Mouse (Mus musculus) liver, embryonic 15.5 days (tissue): ENCODE measurements at regions not wholly inside any gene's neighbourhood (a gene's known extent, or its start where the extent isn't known, plus 50 kb on each side); places are given as distances from the start of the nearest gene placed in this dataset.

ENCODE experiments used
- ATAC-seq: fragments of 200-750 bp; cut with Nextera tagmentation; 2 replicates; pipeline ENCODE4 v1.8.0; 2017; ENCODE audit warnings: moderate number of reproducible peaks, mild to moderate bottlenecking, moderate library complexity; ENCODE audit not compliant: insufficient read depth
- H3K27ac ChIP-seq: fragments of 300-500 bp; sonication (generic); replicated peaks from 2 replicates; pipeline ENCODE4 v1.5.1; 2015; ENCODE audit warnings: mild to moderate bottlenecking, inconsistent platforms
- H3K27me3 ChIP-seq: fragments of 300-500 bp; sonication (generic); 2 replicates; pipeline ENCODE4 v1.6.1; 2015; ENCODE audit warnings: mild to moderate bottlenecking, inconsistent platforms
- H3K36me3 ChIP-seq: fragments of 300-500 bp; sonication (generic); replicated peaks from 2 replicates; pipeline ENCODE4 v1.6.1; 2015; ENCODE audit warnings: moderate library complexity, mild to moderate bottlenecking, inconsistent platforms
- H3K4me1 ChIP-seq: fragments of 300-500 bp; sonication (generic); replicated peaks from 2 replicates; pipeline ENCODE4 v1.6.1; 2015; ENCODE audit warnings: inconsistent platforms
- H3K4me2 ChIP-seq: fragments of 300-500 bp; sonication (generic); 2 replicates; pipeline ENCODE4 v1.6.1; 2015; ENCODE audit warnings: moderate library complexity, mild to moderate bottlenecking, inconsistent platforms
- H3K4me3 ChIP-seq: fragments of 300-500 bp; sonication (generic); replicated peaks from 2 replicates; pipeline ENCODE4 v1.5.1; 2015; ENCODE audit warnings: mild to moderate bottlenecking, inconsistent platforms
- H3K9ac ChIP-seq: fragments of 300-500 bp; sonication (generic); 2 replicates; pipeline ENCODE4 v1.6.1; 2015; ENCODE audit warnings: moderate library complexity, mild to moderate bottlenecking, inconsistent platforms
- H3K9me3 ChIP-seq: fragments of 300-500 bp; sonication (generic); replicated peaks from 2 replicates; pipeline ENCODE4 v1.6.1; 2016; ENCODE audit warnings: inconsistent platforms
- WGBS: fragments of 180-500 bp; shearing (Covaris S2); methylation state at CpG from one replicate; pipeline ENCODE4 v1.1.7; 2015; ENCODE audit warnings: mixed read lengths; ENCODE audit not compliant: insufficient replicate concordance; 5-methylcytosine and 5-hydroxymethylcytosine counted together

DNA sequence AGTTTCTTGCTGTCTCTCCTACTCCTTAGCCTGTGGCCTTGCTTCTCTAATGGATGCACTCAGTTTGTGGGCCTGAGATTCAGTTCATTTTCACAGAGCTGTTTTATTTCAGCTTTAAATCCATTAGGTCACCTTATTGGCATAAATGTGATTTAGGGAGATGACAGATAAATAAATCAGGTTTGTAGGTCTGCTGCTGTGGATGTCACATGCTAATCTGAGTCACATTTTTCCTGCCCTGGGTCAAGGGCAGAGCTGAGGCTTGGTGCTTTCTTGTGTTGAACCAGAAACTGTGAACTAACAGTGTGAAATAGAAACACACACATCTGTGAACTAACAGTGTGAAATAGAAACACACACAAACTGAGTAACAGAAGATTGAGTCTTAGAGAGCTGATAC is 266.9 kb downstream of the Kcnrg start:
- no peaks in the 10 kb centered on the region for H3K9me3 ChIP-seq
- no peaks in the 10 kb centered on the region for H3K4me1 ChIP-seq
- ATAC-seq = no peak
- H3K9ac ChIP-seq = no peak overlapping the region
- no peaks in the 10 kb centered on the region for H3K27me3 ChIP-seq
- H3K36me3 ChIP-seq = no peaks in the 10 kb centered on the region
- H3K27ac ChIP-seq = no peak overlapping the region
- no peak overlapping the region for H3K4me2 ChIP-seq
- no peak overlapping the region for H3K4me3 ChIP-seq

DNA sequence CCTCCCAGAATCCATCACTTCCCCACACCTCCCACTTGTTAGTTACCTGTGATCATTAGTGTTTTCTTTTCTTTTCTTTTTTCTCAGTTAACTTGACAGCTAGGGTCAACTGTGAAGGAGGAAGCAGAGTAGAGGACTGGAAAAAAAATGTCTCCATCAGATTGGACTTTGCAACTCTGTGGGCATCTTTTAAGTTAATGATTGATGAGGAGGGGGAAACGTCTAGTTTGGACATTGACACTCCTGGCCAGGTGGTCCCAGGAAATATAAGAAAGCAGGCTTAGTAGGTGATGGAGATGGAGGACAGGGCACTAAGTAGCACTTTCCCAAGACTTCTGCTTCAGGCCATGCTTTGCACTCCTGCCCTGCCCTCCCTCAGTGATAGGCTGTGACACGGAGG is 272.2 kb downstream of the Kcnrg start:
- Histone ChIP-seq H3K4me1 (no peaks in the 10 kb centered on the region), H3K9me3 (no peaks in the 10 kb centered on the region), H3K4me2 (no peak overlapping the region), H3K27me3 (no peaks in the 10 kb centered on the region), H3K4me3 (no peak overlapping the region), H3K36me3 (no peaks in the 10 kb centered on the region), H3K9ac (no peak overlapping the region), H3K27ac (no peak overlapping the region)
- ATAC-seq = no peak
- 41% methylated on average over 2 of the region's 2 CpGs for WGBS

DNA sequence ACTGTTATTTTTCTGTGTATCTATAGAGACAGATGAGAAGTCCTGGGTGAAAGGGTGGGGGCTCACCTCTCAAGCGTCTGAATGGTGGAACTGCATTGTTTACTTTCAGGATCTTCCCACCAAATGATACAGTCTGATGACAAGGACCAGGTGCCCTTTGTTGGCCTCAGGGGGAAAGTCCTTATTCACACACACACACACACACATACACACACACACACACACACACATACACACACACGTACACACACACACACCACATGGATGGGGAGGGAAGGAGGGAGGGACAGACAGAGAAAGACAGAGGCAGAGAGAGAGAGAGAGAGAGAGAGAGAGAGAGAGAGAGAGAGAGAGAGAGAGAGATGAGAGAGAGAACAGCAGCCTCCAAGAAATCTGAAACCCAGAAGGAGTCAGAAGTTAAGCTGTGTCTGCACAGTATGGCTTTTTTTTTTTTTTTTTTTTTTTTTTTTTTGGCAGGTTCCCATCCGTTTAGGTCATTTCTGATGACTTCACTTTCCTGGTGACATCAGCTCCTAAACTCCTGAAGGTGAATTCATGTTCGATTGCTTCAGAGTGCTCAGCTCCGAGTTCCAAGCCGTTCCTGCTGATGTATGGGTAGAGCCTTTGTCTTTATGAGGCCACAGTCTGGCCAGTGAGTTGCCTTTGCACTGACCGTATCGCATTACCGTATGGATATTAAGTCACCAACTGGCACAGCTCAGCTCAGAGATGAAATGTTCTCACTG is 273.4 kb downstream of the Kcnrg start:
- Histone ChIP-seq H3K4me2 (no peak overlapping the region), H3K27ac (no peak overlapping the region), H3K4me1 (no peaks in the 10 kb centered on the region), H3K9ac (no peak overlapping the region), H3K4me3 (no peak overlapping the region), H3K36me3 (no peaks in the 10 kb centered on the region), H3K27me3 (no peaks in the 10 kb centered on the region), H3K9me3 (no peaks in the 10 kb centered on the region)
- ATAC-seq = no peak
- WGBS = 58% methylated on average over 9 of the region's 9 CpGs

DNA sequence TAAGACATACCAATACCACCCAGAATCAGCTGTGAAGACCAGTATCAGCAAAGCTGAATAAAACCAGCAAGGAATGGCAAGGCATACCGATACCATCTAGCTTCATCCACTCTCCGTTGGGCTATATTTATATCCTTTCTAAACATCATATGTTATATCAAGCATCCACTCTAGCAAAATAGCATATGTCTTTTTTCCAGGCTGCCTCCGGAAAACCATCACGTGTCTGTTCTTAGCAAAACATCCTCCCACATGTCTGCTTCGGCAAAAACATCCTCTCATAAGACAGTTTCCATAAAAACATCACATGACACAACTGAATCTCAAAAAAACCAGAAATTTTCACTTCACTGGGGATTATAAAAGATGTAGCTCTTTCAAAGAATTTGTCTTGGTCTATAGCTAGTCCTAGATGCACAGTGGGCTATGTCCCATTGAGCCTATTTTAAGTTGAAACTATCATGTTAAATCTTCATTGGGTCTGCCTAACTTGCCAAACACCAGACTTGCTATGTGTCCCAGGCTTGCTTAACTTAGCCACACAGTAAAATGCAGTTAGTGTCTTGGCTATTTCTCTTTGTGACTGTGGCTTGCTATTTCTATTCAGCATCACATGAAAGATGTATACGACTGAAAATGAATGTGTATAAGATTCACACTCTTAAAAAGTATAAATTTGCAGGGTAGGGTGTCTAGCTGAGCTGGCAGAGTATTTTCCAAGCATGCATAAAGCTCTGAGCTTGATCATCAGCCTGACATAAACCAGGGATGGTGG is 278.2 kb downstream of the Kcnrg start:
- Histone ChIP-seq H3K9ac (no peak overlapping the region), H3K36me3 (no peaks in the 10 kb centered on the region), H3K4me3 (no peak overlapping the region), H3K27ac (no peak overlapping the region), H3K27me3 (no peaks in the 10 kb centered on the region), H3K4me2 (no peak overlapping the region), H3K9me3 (no peaks in the 10 kb centered on the region), H3K4me1 (no peaks in the 10 kb centered on the region)
- no peak for ATAC-seq
- 69% methylated on average over 6 of the region's 6 CpGs for WGBS

DNA sequence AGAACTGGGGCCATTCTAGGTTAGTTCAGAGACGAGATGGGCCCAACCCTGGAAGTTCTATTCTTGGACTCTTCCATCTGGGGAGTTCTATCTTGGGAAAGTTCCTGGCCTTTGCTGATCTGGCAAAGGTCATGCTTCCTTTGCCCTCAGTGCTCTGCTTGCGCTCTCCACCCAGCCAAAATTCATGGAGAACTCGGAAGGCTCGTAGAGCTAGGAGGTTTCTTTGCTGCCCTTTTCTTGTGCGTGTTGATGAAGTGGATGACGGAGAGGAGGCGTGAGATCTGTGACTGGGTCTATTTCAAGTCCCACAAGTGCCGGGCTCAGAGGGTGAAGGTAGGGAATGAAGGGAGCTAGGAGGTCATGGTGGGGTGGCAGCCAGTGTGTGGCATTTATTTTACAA is 282.4 kb downstream of the Kcnrg start:
- 73% methylated on average over 8 of the region's 8 CpGs for WGBS
- H3K4me3 ChIP-seq = no peak overlapping the region
- ATAC-seq = no peak
- no peak overlapping the region for H3K4me2 ChIP-seq
- no peak overlapping the region for H3K9ac ChIP-seq
- no peak overlapping the region for H3K27ac ChIP-seq
- no peaks in the 10 kb centered on the region for H3K27me3 ChIP-seq
- no peaks in the 10 kb centered on the region for H3K4me1 ChIP-seq
- H3K9me3 ChIP-seq = no peaks in the 10 kb centered on the region
- H3K36me3 ChIP-seq = no peaks in the 10 kb centered on the region

DNA sequence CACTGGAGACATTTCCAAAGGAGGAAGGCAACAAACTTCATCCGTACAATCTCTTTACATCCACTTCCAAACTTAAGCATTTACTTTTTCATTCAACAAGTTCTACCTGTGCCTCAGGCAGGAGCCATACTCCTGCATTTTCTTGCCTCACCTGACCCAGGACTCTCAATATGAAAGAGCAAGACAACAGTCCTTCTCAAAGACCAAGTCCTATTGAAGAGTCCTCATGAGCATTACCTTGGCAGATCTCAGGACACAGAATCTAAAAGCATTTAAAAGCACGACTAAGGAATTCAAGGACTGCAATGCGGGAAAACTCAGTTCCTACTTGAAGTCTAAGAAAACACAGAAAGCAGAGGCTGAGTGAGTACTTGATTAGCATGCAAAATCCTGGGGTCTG is 286.5 kb downstream of the Kcnrg start:
- Histone ChIP-seq H3K4me3 (no peak overlapping the region), H3K4me2 (no peak overlapping the region), H3K9ac (no peak overlapping the region), H3K4me1 (no peaks in the 10 kb centered on the region), H3K27ac (no peak overlapping the region), H3K27me3 (no peaks in the 10 kb centered on the region), H3K36me3 (no peaks in the 10 kb centered on the region), H3K9me3 (no peaks in the 10 kb centered on the region)
- ATAC-seq = no peak
- 59% methylated on average over 3 of the region's 3 CpGs for WGBS

DNA sequence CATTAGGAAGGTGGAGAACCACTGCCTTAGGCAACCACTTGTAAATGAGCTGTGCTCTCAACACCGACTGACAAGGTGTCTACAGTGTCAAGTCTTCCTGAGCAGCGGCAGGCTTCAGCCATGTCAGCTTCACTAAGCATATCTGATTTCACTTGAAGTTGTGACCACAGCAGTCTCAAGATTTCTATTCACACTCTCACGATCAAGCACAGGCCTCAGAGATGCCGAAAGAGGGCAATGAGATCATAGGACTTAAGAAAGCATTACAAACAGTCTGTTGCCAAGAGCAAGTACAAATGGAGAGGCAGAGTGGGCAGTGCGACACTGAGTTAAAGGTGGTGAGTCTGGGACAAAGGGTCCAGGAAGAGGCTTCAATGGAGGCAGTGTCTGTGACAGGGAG is 289.6 kb downstream of the Kcnrg start:
- Histone ChIP-seq H3K27me3 (no peaks in the 10 kb centered on the region), H3K4me2 (no peak overlapping the region), H3K36me3 (no peaks in the 10 kb centered on the region), H3K4me3 (no peak overlapping the region), H3K27ac (no peak overlapping the region), H3K4me1 (no peaks in the 10 kb centered on the region), H3K9me3 (no peaks in the 10 kb centered on the region), H3K9ac (no peak overlapping the region)
- ATAC-seq = no peak
- 62% methylated on average over 5 of the region's 5 CpGs for WGBS

DNA sequence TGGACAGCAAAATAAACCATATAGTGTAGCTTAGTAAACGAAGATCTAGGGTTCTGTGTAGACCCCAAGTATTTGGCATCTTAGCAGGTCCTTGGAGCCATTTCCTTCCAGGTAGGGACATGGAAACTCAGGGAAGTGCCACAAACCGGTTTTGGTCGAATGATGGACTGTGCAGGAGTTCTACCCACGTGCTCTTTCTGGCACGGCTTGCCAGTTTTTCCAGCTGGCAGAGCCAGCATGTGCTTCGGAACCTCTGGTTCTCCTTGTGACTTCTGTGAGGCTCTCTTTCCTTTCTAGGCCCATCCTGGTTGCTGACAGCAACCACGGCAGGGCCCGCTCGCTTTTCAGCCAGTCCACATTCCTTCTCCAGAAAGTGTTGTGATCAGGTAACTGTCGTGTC is 291.4 kb downstream of the Kcnrg start:
- no peaks in the 10 kb centered on the region for H3K27me3 ChIP-seq
- no peaks in the 10 kb centered on the region for H3K4me1 ChIP-seq
- no peak overlapping the region for H3K4me2 ChIP-seq
- no peaks in the 10 kb centered on the region for H3K36me3 ChIP-seq
- no peak overlapping the region for H3K9ac ChIP-seq
- no peak for ATAC-seq
- H3K9me3 ChIP-seq = no peaks in the 10 kb centered on the region
- H3K27ac ChIP-seq = no peak overlapping the region
- 62% methylated on average over 10 of the region's 10 CpGs for WGBS
- H3K4me3 ChIP-seq = no peak overlapping the region

DNA sequence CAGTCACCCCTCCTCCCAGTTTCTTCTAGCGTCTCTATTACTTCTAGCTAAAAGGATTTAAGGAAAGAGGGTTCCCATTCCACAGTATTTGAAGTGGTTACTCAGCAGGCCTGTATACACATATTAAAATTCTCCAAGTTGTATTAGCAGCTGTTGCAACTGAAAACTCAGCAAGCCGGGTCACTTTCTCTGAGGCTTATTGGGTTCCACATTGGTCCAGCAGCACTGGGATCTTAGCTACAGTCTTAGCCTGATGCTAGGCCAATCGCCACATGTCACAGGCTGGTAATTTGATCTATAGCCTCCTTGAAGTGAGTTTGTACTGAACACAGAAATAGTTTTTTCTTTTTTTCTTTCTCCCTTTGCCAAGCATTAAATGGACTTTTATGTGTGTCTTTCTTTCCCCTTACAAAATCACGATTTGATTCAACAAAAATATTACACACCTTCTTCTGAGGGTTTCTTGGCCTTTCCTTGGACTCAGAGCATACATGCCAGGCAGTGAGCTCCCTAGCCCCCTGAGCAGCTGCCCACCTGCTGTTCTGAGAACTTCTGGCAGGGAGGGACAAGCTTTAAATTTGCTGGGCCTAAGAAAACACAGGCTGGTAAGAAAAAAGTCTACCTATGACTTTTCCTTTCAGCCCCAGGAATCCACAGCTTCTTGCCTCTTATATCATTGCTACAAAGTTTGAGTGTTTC is 297.3 kb downstream of the Kcnrg start:
- Histone ChIP-seq H3K4me1 (no peaks in the 10 kb centered on the region), H3K27ac (no peak overlapping the region), H3K9ac (no peak overlapping the region), H3K27me3 (no peaks in the 10 kb centered on the region), H3K4me2 (no peak overlapping the region), H3K4me3 (no peak overlapping the region), H3K9me3 (no peaks in the 10 kb centered on the region), H3K36me3 (no peaks in the 10 kb centered on the region)
- WGBS = 62% methylated on average over 4 of the region's 4 CpGs
- no peak for ATAC-seq

DNA sequence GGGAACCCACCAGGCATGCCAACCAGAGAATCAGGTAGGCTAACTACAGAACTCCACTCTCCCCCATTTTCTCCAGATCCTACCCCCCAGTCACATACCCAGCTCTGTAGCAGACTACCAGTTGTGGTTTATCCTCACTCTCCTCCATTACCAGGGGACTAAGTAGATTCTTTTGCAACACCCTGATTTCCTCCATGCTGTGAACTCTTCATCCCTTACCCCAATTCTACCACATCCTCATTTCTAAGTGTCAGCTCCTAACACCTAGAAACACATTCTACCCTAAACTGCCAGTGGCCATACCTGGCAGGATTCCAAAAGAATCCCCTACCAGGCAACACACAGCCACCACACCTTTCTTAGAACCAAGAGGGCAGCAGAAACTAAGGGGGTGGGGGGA is 310.9 kb downstream of the Kcnrg start:
- Histone ChIP-seq H3K36me3 (no peaks in the 10 kb centered on the region), H3K27me3 (no peaks in the 10 kb centered on the region), H3K4me3 (no peak overlapping the region), H3K9ac (no peak overlapping the region), H3K4me2 (no peak overlapping the region), H3K9me3 (no peaks in the 10 kb centered on the region), H3K27ac (no peak overlapping the region), H3K4me1 (no peaks in the 10 kb centered on the region)
- no peak for ATAC-seq

DNA sequence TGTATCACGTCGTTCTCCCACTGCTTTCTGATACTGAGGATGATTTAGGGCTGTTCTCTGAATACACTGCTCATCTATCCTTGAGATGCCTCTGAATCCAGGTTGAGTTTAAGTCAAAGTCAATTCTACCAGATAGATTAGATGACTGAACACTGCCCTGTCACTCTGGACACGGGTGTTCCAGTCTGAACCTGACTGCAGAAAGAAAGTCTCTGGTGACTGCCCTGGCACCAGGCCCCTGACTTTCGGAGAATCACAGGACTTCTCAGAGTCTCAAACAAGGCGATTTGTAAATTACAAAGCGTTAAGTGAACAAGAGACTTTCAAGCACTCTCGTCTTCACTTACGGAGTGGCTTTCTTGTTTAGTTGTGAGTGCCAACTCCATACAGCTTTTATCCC is 324.6 kb downstream of the Kcnrg start:
- no peaks in the 10 kb centered on the region for H3K36me3 ChIP-seq
- no peak overlapping the region for H3K9ac ChIP-seq
- no peak for ATAC-seq
- no peaks in the 10 kb centered on the region for H3K9me3 ChIP-seq
- 65% methylated on average over 8 of the region's 8 CpGs for WGBS
- H3K4me3 ChIP-seq = no peak overlapping the region
- H3K27ac ChIP-seq = no peak overlapping the region
- H3K4me1 ChIP-seq = no peaks in the 10 kb centered on the region
- H3K4me2 ChIP-seq = no peak overlapping the region
- H3K27me3 ChIP-seq = no peaks in the 10 kb centered on the region
